Mouse (Mus musculus): ENCODE measurements around the gene Nudt8.

GRCm38 (mm10) chr19:3998335-3998734 is 2.0 kb upstream of the Nudt8 start:
- no peak for TF ChIP-seq CTCF (IDR thresholded peaks at IDR 0.05; ENCODE audit: borderline replicate concordance, insufficient read depth, low read depth, low read length)
- no peak for TF ChIP-seq POLR2A (IDR thresholded peaks at IDR 0.05; ENCODE audit: borderline replicate concordance, insufficient read depth, low read length)
